Comparison of ENCODE assay signal across 8 mouse cellular contexts in the genomic region with DNA sequence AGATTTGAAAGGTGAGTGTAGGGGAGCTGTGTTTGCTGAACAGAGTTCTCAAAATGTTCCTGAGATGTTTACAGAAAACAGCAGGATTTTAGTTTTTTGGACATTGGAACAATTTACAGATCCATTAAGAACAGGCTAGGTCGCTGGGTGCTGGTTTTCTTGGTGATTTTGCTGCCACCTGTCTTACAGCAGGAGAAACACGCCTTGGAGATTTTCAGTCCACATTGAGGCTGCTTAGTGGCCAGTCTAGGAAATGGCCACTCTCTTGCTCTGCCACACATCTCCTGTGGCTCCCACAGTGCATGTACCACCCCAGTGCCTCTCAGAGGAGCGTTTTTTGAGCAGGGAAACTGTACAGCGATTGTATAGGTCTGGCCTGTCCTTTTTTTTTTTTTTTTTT. TPM values are rescaled to one million over a fixed set of nuclear protein-coding genes. Genes with fewer than 3 reads are reported as not detected.
DNase-seq lines count a peak whose midpoint lies in the region; ATAC-seq and TF ChIP-seq lines count a peak whose summit lies in the region.

No protein-coding gene starts in this region.

- peak; percentile 35; the same call in 1 of the 2 replicates for TF ChIP-seq CTCF in testis, adult 2 months (IDR thresholded peaks at IDR 0.05; ENCODE audit: control insufficient read depth, insufficient read depth, insufficient replicate concordance, low read depth, low read length)

- WGBS in limb, embryonic 11.5 days: 34% methylated on average over 4 of the region's 4 CpGs
- 30% methylated on average over 4 of the region's 4 CpGs for WGBS in limb, embryonic 10.5 days
- 29% methylated on average over 4 of the region's 4 CpGs for WGBS in hindbrain, embryonic 13.5 days
- WGBS in midbrain, embryonic 16.5 days: 22% methylated on average over 4 of the region's 4 CpGs

- peak; percentile 54 for DNase-seq in limb, embryonic 11.5 days (ENCODE audit: low spot score)
- no peak for DNase-seq in limb, embryonic 10.5 days (ENCODE audit: low spot score)
- peak; percentile 59 for DNase-seq in R1 (ENCODE audit: low read depth, low spot score)
- DNase-seq in embryo, embryonic 10.5 days (ENCODE audit: low spot score): peak; percentile 78
- peak; percentile 55 to 58 for DNase-seq in left cerebral cortex, postnatal 14 days (ENCODE audit: low spot score in 2 of 2)

- H3K4me3 ChIP-seq in limb, embryonic 11.5 days (ENCODE audit: low read depth, low read length): no peak overlapping the region
- no peak overlapping the region for H3K4me3 ChIP-seq in limb, embryonic 10.5 days
- H3K4me3 ChIP-seq in hindbrain, embryonic 13.5 days: no peak overlapping the region
- no peak overlapping the region for H3K4me3 ChIP-seq in midbrain, embryonic 16.5 days (ENCODE audit: low read depth, low read length)
- no peak overlapping the region for H3K4me3 ChIP-seq in testis, adult 2 months (ENCODE audit: control insufficient read depth, low read depth, low read length)

- H3K9me3 ChIP-seq in limb, embryonic 11.5 days (ENCODE audit: control insufficient read depth, low read length): no peaks in the 10 kb centered on the region
- H3K9me3 ChIP-seq in limb, embryonic 10.5 days (replicated peaks): no peaks in the 10 kb centered on the region
- H3K9me3 ChIP-seq in hindbrain, embryonic 13.5 days: no peaks in the 10 kb centered on the region
- no peaks in the 10 kb centered on the region for H3K9me3 ChIP-seq in midbrain, embryonic 16.5 days (replicated peaks; ENCODE audit: control insufficient read depth, low read length, poor library complexity, severe bottlenecking)

- intact Hi-C loops in left cerebral cortex, postnatal 14 days (cut with DNase I): loop anchor here (5.0 kb wide), 1 partner anchor 54 kb away; no protein-coding TSS in a partner anchor

- H3K4me2 ChIP-seq in limb, embryonic 11.5 days (ENCODE audit: low read depth, severe bottlenecking): no peak overlapping the region
- H3K4me2 ChIP-seq in hindbrain, embryonic 13.5 days: no peak overlapping the region
- H3K4me2 ChIP-seq in midbrain, embryonic 16.5 days (ENCODE audit: low read length): peak overlapping the region; percentile 23; the same call in 1 of the 2 replicates

- H3K9ac ChIP-seq in limb, embryonic 11.5 days (ENCODE audit: low read length): no peak overlapping the region
- H3K9ac ChIP-seq in hindbrain, embryonic 13.5 days: no peak overlapping the region
- H3K9ac ChIP-seq in midbrain, embryonic 16.5 days (ENCODE audit: low read depth, low read length): no peak overlapping the region

- peaks cover 6% of the 10 kb centered on the region for H3K4me1 ChIP-seq in limb, embryonic 11.5 days (ENCODE audit: control insufficient read depth, insufficient read depth, low read length)
- H3K4me1 ChIP-seq in limb, embryonic 10.5 days: peaks cover 46% of the 10 kb centered on the region
- H3K4me1 ChIP-seq in hindbrain, embryonic 13.5 days (replicated peaks): peaks cover 20% of the 10 kb centered on the region
- H3K4me1 ChIP-seq in midbrain, embryonic 16.5 days (ENCODE audit: control insufficient read depth, insufficient read depth, low read length): peaks cover 10% of the 10 kb centered on the region; the same call in 1 of the 2 replicates
- H3K4me1 ChIP-seq in testis, adult 2 months (ENCODE audit: control insufficient read depth, insufficient read depth, low read length): no peaks in the 10 kb centered on the region; the same call in 1 of the 2 replicates

- no peak overlapping the region for H3K27ac ChIP-seq in limb, embryonic 11.5 days (replicated peaks; ENCODE audit: low read depth, low read length)
- no peak overlapping the region for H3K27ac ChIP-seq in limb, embryonic 10.5 days
- peak overlapping the region; percentile 26; the same call in 1 of the 2 replicates for H3K27ac ChIP-seq in hindbrain, embryonic 13.5 days
- no peak overlapping the region for H3K27ac ChIP-seq in midbrain, embryonic 16.5 days (ENCODE audit: low read length)
- no peak overlapping the region for H3K27ac ChIP-seq in testis, adult 2 months (ENCODE audit: control insufficient read depth, insufficient read depth, low read depth, low read length)

- no peaks in the 10 kb centered on the region for H3K36me3 ChIP-seq in limb, embryonic 11.5 days (ENCODE audit: control insufficient read depth, insufficient read depth, low read length)
- 0 out of 2 replicates have a peak, but pooled peaks cover 3% of the 10 kb centered on the region for H3K36me3 ChIP-seq in limb, embryonic 10.5 days
- no peaks in the 10 kb centered on the region for H3K36me3 ChIP-seq in hindbrain, embryonic 13.5 days
- no peaks in the 10 kb centered on the region for H3K36me3 ChIP-seq in midbrain, embryonic 16.5 days (ENCODE audit: control insufficient read depth, insufficient read depth, low read length)
- no peaks in the 10 kb centered on the region for H3K36me3 ChIP-seq in testis, adult 2 months (ENCODE audit: control insufficient read depth, insufficient read depth, low read length)

- no peaks in the 10 kb centered on the region for H3K27me3 ChIP-seq in limb, embryonic 11.5 days (ENCODE audit: control insufficient read depth, insufficient read depth, low read length)
- no peaks in the 10 kb centered on the region for H3K27me3 ChIP-seq in limb, embryonic 10.5 days (ENCODE audit: low read depth, poor library complexity, severe bottlenecking)
- no peaks in the 10 kb centered on the region for H3K27me3 ChIP-seq in hindbrain, embryonic 13.5 days
- H3K27me3 ChIP-seq in midbrain, embryonic 16.5 days (ENCODE audit: control insufficient read depth, insufficient read depth, low read depth, low read length): no peaks in the 10 kb centered on the region
- no peaks in the 10 kb centered on the region for H3K27me3 ChIP-seq in testis, adult 2 months (ENCODE audit: control insufficient read depth, insufficient read depth, low read length)

- no peak for ATAC-seq in limb, embryonic 11.5 days (ENCODE audit: insufficient number of reproducible peaks, low FRiP score, low TSS enrichment, low read depth)
- no peak for ATAC-seq in hindbrain, embryonic 13.5 days (ENCODE audit: low FRiP score)
- peak; percentile 76; the same call in 1 of the 2 replicates for ATAC-seq in midbrain, embryonic 16.5 days

- no peak for TF ChIP-seq POLR2A in testis, adult 2 months (IDR thresholded peaks at IDR 0.05; ENCODE audit: control insufficient read depth, low read depth, low read length)

RNA-seq across cellular contexts. Expression of a gene that starts 57.0 kb away (rescaled TPM):
- 34.5 and 37.6 TPM in 2 replicates for polyA plus RNA-seq in limb, embryonic 11.5 days (2014; fragmentation: Nextera tagmentation; extraction: Ambion mirVana)
- polyA plus RNA-seq in limb, embryonic 10.5 days (2016; fragmentation: Nextera tagmentation; extraction: Ambion mirVana): 48.4 and 56.6 TPM in 2 replicates
- polyA plus RNA-seq in hindbrain, embryonic 13.5 days (2015; fragmentation: Nextera tagmentation; extraction: Ambion mirVana): 58.7 and 60.9 TPM in 2 replicates
- 10 to 100 TPM; 40.8 to 42.3 TPM for total RNA-seq in left cerebral cortex, postnatal 14 days (2021)
- 36.6 and 44.6 TPM in 2 replicates for polyA plus RNA-seq in midbrain, embryonic 16.5 days (2015; fragmentation: Nextera tagmentation; extraction: Ambion mirVana)
- 19.5 and 21.0 TPM in 2 replicates for polyA plus RNA-seq in testis, adult 2 months (2012; rRNA removed)
